Mouse (Mus musculus): ENCODE results near the gene Ctbp2.

- TF ChIP-seq GATA1 (IDR thresholded peaks at IDR 0.05; ENCODE audit: borderline replicate concordance, low read length) = no peak
- no peak for TF ChIP-seq CTCF (IDR thresholded peaks at IDR 0.05; ENCODE audit: low read depth, low read length)
Measured at GRCm38 (mm10) chr7:133015416-133016070, 108.6 kb downstream of the Ctbp2 start.

Data from G1E (cell line).